In the genomic region with DNA sequence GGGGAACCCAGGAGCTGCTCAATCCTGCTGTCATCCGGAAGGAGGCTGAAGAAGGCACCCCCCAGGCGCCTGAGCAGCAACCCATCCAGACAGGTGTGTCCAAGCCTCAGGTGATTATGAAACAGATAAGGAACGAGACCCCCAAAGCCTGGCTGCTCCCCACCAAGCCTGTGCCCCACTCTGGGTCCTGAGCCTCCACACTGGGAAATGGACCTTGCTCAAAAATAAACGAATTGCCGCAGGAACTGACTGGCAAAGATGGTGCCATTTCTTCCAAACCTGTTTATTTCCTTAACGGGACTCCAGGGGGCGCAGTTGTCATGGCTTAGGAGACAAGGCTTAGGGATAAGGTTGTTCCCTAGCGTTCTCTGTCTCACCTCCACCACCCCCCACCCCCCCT, we compare ENCODE assay signal across 8 mouse cellular contexts. TPM values are rescaled to one million over a fixed set of nuclear protein-coding genes. Genes with fewer than 3 reads are reported as not detected.
DNase-seq lines count a peak whose midpoint lies in the region; ATAC-seq and TF ChIP-seq lines count a peak whose summit lies in the region.

No protein-coding gene starts in this region.

- no peaks in the 10 kb centered on the region for H3K9me3 ChIP-seq in neural tube, embryonic 15.5 days (replicated peaks)

- no peak overlapping the region for H3K27ac ChIP-seq in kidney, adult 2 months (ENCODE audit: insufficient read depth, low read depth, low read length)
- H3K27ac ChIP-seq in neural tube, embryonic 15.5 days (replicated peaks), result no peak overlapping the region

- peak overlapping the region; percentile 54 for H3K4me2 ChIP-seq in neural tube, embryonic 15.5 days

- no peaks in the 10 kb centered on the region for H3K36me3 ChIP-seq in kidney, adult 2 months (ENCODE audit: control insufficient read depth, insufficient read depth, low read length)
- no peaks in the 10 kb centered on the region for H3K36me3 ChIP-seq in neural tube, embryonic 15.5 days

- peak overlapping the region; percentile 52 for H3K4me3 ChIP-seq in kidney, adult 2 months (ENCODE audit: insufficient read depth, low read depth, low read length)
- peak overlapping the region; percentile 53 for H3K4me3 ChIP-seq in lung, adult 2 months (replicated peaks; ENCODE audit: extremely low read depth, low read depth, low read length)
- peak overlapping the region; percentile 32 for H3K4me3 ChIP-seq in neural tube, embryonic 15.5 days (replicated peaks)

- ATAC-seq in granulocyte monocyte progenitor cell, adult 5-6 weeks (replicated peaks; ENCODE audit: poor library complexity, severe bottlenecking), result peak; percentile 34
- no peak for ATAC-seq in neural tube, embryonic 15.5 days (ENCODE audit: low FRiP score)
- no peak for ATAC-seq in inflammation-experienced regulatory T-cells, adult 6 months

- DNase-seq in B cell, adult 2 months, result peak; percentile 65 to 67
- peak; percentile 74 for DNase-seq in MN1 (ENCODE audit: low spot score)
- DNase-seq in cerebellum, postnatal 14 days, result peak; percentile 87 to 88
- DNase-seq in kidney, adult 2 months, result peak; percentile 82
- no peak for DNase-seq in lung, adult 2 months

- H3K9ac ChIP-seq in neural tube, embryonic 15.5 days (replicated peaks), result peak overlapping the region; percentile 31; the same call in 1 of the 2 replicates

- WGBS in kidney, adult 2 months, result 0% methylated on average over 8 of the region's 8 CpGs
- WGBS in lung, adult 2 months, result 1% methylated on average over 8 of the region's 8 CpGs
- 0% methylated on average over 8 of the region's 8 CpGs for WGBS in neural tube, embryonic 15.5 days

- no peak for TF ChIP-seq POLR2A in kidney, adult 2 months (IDR thresholded peaks at IDR 0.05; ENCODE audit: low read depth, low read length)
- no peak for TF ChIP-seq POLR2A in lung, adult 2 months (IDR thresholded peaks at IDR 0.05; ENCODE audit: borderline replicate concordance, extremely low read depth, low read depth, low read length)

- H3K27me3 ChIP-seq in kidney, adult 2 months (replicated peaks; ENCODE audit: control insufficient read depth, insufficient read depth, low read length), result no peaks in the 10 kb centered on the region
- peaks cover 32% of the 10 kb centered on the region for H3K27me3 ChIP-seq in neural tube, embryonic 15.5 days (replicated peaks)

- H3K4me1 ChIP-seq in kidney, adult 2 months (ENCODE audit: control insufficient read depth, insufficient read depth, low read length), result peaks cover 7% of the 10 kb centered on the region; the same call in 1 of the 2 replicates
- H3K4me1 ChIP-seq in lung, adult 2 months (ENCODE audit: control insufficient read depth, insufficient read depth, low read length), result peaks cover 3% of the 10 kb centered on the region
- peaks cover 38% of the 10 kb centered on the region for H3K4me1 ChIP-seq in neural tube, embryonic 15.5 days

- TF ChIP-seq CTCF in kidney, adult 2 months (conservative IDR thresholded peaks at IDR 0.05; ENCODE audit: insufficient read depth, insufficient read length, low read depth, low read length), result peak; percentile 83
- peak; percentile 52 for TF ChIP-seq CTCF in lung, adult 2 months (IDR thresholded peaks at IDR 0.05; ENCODE audit: insufficient read depth, low read length)

RNA-seq across cellular contexts. Expression of a gene that starts 3.0 kb away (rescaled TPM):
- 27.3 and 71.9 TPM in 2 replicates for total RNA-seq in granulocyte monocyte progenitor cell, adult 5-6 weeks (2014; fragmentation: Nextera tagmentation)
- total RNA-seq in granulocyte monocyte progenitor cell, adult 5-6 weeks (2017), result 69.4 and 69.5 TPM in 2 replicates
- polyA plus RNA-seq in kidney, adult 2 months (2012; rRNA removed), result 93.1 and 117 TPM in 2 replicates
- polyA plus RNA-seq in lung, adult 2 months (2012; rRNA removed), result 146 and 155 TPM in 2 replicates
- 149 and 153 TPM in 2 replicates for polyA plus RNA-seq in neural tube, embryonic 15.5 days (2015; fragmentation: Nextera tagmentation; extraction: Ambion mirVana)
- 10 to 100 TPM; 15.5 to 21.0 (median 16.1) TPM for polyA plus RNA-seq in inflammation-experienced regulatory T-cells, adult 6 months (2017; shearing (Covaris generic))

RNA-seq across cellular contexts. Expression of a gene that starts 6.5 kb away (rescaled TPM):
- total RNA-seq in granulocyte monocyte progenitor cell, adult 5-6 weeks (2014; fragmentation: Nextera tagmentation), result 0.51 TPM in 1 of 2 replicates, not detected in the other
- total RNA-seq in granulocyte monocyte progenitor cell, adult 5-6 weeks (2017), result not detected in 2 replicates
- polyA plus RNA-seq in kidney, adult 2 months (2012; rRNA removed), result 1.4 and 1.6 TPM in 2 replicates
- 4.6 and 5.5 TPM in 2 replicates for polyA plus RNA-seq in lung, adult 2 months (2012; rRNA removed)
- 7.9 and 8.2 TPM in 2 replicates for polyA plus RNA-seq in neural tube, embryonic 15.5 days (2015; fragmentation: Nextera tagmentation; extraction: Ambion mirVana)
- polyA plus RNA-seq in inflammation-experienced regulatory T-cells, adult 6 months (2017; shearing (Covaris generic)), result not detected

RNA-seq across cellular contexts. Expression of a gene that starts 6.5 kb away (rescaled TPM):
- total RNA-seq in granulocyte monocyte progenitor cell, adult 5-6 weeks (2014; fragmentation: Nextera tagmentation), result not detected in 2 replicates
- 0.04 TPM in 1 of 2 replicates, not detected in the other for total RNA-seq in granulocyte monocyte progenitor cell, adult 5-6 weeks (2017)
- polyA plus RNA-seq in kidney, adult 2 months (2012; rRNA removed), result 4.4 and 4.7 TPM in 2 replicates
- polyA plus RNA-seq in lung, adult 2 months (2012; rRNA removed), result 5.3 and 6.9 TPM in 2 replicates
- 14.7 and 18.6 TPM in 2 replicates for polyA plus RNA-seq in neural tube, embryonic 15.5 days (2015; fragmentation: Nextera tagmentation; extraction: Ambion mirVana)
- polyA plus RNA-seq in inflammation-experienced regulatory T-cells, adult 6 months (2017; shearing (Covaris generic)), result under 1 TPM in 2 of 3 experiments, not detected in 1; 0.19 to 0.48 TPM

RNA-seq across cellular contexts. Expression of a gene that starts 27.4 kb away (rescaled TPM):
- total RNA-seq in granulocyte monocyte progenitor cell, adult 5-6 weeks (2014; fragmentation: Nextera tagmentation), result 5.1 and 8.7 TPM in 2 replicates
- 2.1 and 5.0 TPM in 2 replicates for total RNA-seq in granulocyte monocyte progenitor cell, adult 5-6 weeks (2017)
- 73.6 and 96.1 TPM in 2 replicates for polyA plus RNA-seq in kidney, adult 2 months (2012; rRNA removed)
- polyA plus RNA-seq in lung, adult 2 months (2012; rRNA removed), result 110 and 116 TPM in 2 replicates
- polyA plus RNA-seq in neural tube, embryonic 15.5 days (2015; fragmentation: Nextera tagmentation; extraction: Ambion mirVana), result 17.1 and 23.7 TPM in 2 replicates
- polyA plus RNA-seq in inflammation-experienced regulatory T-cells, adult 6 months (2017; shearing (Covaris generic)), result 1 to 10 TPM in 1 of 3 experiments, not detected in 2; 3.7 TPM

RNA-seq across cellular contexts. Expression of a gene that starts 37.5 kb away (rescaled TPM):
- 17.2 and 22.8 TPM in 2 replicates for total RNA-seq in granulocyte monocyte progenitor cell, adult 5-6 weeks (2014; fragmentation: Nextera tagmentation)
- 32.9 and 47.6 TPM in 2 replicates for total RNA-seq in granulocyte monocyte progenitor cell, adult 5-6 weeks (2017)
- 19.0 and 29.8 TPM in 2 replicates for polyA plus RNA-seq in kidney, adult 2 months (2012; rRNA removed)
- polyA plus RNA-seq in lung, adult 2 months (2012; rRNA removed), result 37.0 and 63.4 TPM in 2 replicates
- 12.0 and 12.3 TPM in 2 replicates for polyA plus RNA-seq in neural tube, embryonic 15.5 days (2015; fragmentation: Nextera tagmentation; extraction: Ambion mirVana)
- 1 to 10 TPM in 2 of 3 experiments, not detected in 1; 1.0 to 2.8 TPM for polyA plus RNA-seq in inflammation-experienced regulatory T-cells, adult 6 months (2017; shearing (Covaris generic))
